In genomic region chr2:102077554-102077953, GRCm38 (mm10) we compare ENCODE assay signal across 8 mouse cellular contexts.
DNase-seq lines count a peak whose midpoint lies in the region; ATAC-seq and TF ChIP-seq lines count a peak whose summit lies in the region.

No protein-coding gene starts in this region.

- H3K4me2 ChIP-seq in liver, embryonic 13.5 days, result no peak overlapping the region

- H3K27ac ChIP-seq in liver, embryonic 13.5 days, result no peak overlapping the region

- 38% methylated on average over 4 of the region's 4 CpGs for WGBS in liver, embryonic 13.5 days (ENCODE audit: insufficient replicate concordance)

- H3K9me3 ChIP-seq in E14TG2a.4 (ENCODE audit: low read length), result peaks cover 15% of the 10 kb centered on the region
- peaks cover 5% of the 10 kb centered on the region; the same call in 1 of the 2 replicates for H3K9me3 ChIP-seq in liver, embryonic 13.5 days (replicated peaks)

- peaks cover 39% of the 10 kb centered on the region for H3K36me3 ChIP-seq in E14TG2a.4 (ENCODE audit: insufficient read depth, low read length)
- peaks cover 7% of the 10 kb centered on the region; the same call in 1 of the 2 replicates for H3K36me3 ChIP-seq in liver, embryonic 13.5 days

- H3K4me1 ChIP-seq in E14TG2a.4 (replicated peaks; ENCODE audit: low read depth, low read length), result peaks cover 8% of the 10 kb centered on the region
- no peaks in the 10 kb centered on the region for H3K4me1 ChIP-seq in liver, embryonic 13.5 days (replicated peaks)

- peak; percentile 65 for DNase-seq in 416B (ENCODE audit: low read depth)
- peak; percentile 13 for DNase-seq in c-Kit-negative CD71-positive TER-119-positive erythroid progenitor cells, embryonic 14.5 days (ENCODE audit: low read depth, low spot score)
- peak; percentile 32 for DNase-seq in fibroblast of lung, adult 2 months (ENCODE audit: low read depth)
- peak; percentile 7 for DNase-seq in liver, embryonic 13.5 days
- peak; percentile 48 for DNase-seq in retina, postnatal 7 days (ENCODE audit: low read depth, low spot score)
- no peak for DNase-seq in ovary, adult 18-20 months (ENCODE audit: low spot score)

- no peak overlapping the region for H3K4me3 ChIP-seq in E14TG2a.4 (replicated peaks; ENCODE audit: low read length)
- no peak overlapping the region for H3K4me3 ChIP-seq in liver, embryonic 13.5 days (replicated peaks)

- no peak overlapping the region for H3K9ac ChIP-seq in liver, embryonic 13.5 days

- ATAC-seq in inflammation-experienced regulatory T-cells, adult 6 months, result peak; percentile 28
- ATAC-seq in liver, embryonic 13.5 days (ENCODE audit: low read depth), result no peak

- peak; percentile 95 for TF ChIP-seq CTCF in E14TG2a.4 (conservative IDR thresholded peaks at IDR 0.05; ENCODE audit: low read length)

- H3K27me3 ChIP-seq in E14TG2a.4 (ENCODE audit: insufficient read depth, low read length), result no peaks in the 10 kb centered on the region
- H3K27me3 ChIP-seq in liver, embryonic 13.5 days, result no peaks in the 10 kb centered on the region
